Mouse (Mus musculus): Measurements from ENCODE around the gene Grm4.

DNA sequence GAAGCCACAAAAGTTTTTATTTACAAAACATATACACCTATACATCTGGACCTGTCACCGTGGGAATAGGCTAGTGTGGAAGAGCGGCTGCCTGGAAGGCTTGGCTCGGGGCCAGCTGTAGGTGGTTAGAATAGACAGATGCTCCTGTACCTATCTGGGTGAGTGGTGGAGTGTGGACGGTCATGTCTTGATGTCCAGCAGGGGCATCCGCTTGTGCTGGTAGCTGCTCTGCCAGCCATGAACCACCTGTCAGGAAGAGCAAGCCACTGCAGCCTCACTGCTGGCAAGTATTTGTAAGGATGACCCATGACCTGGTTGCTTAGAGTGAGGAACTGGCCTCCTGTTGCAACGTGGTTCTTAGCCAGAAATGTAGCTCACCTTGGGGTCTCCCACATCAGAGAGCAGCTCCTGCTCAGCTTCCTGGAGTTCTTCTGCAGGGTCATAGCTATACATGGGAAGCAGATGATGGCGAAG lies 42.6 kb upstream of the Grm4 start:
- TF ChIP-seq CTCF (IDR thresholded peaks at IDR 0.05; ENCODE audit: low read depth) (no peak), EP300 (IDR thresholded peaks at IDR 0.05; ENCODE audit: low read depth) (no peak)

Data from liver, embryonic 14.5 days (tissue).